Mouse (Mus musculus) gastrocnemius, postnatal 25 days (tissue): ENCODE results near the gene Zfp276. TPM values are rescaled to one million over a fixed set of nuclear protein-coding genes. Genes with fewer than 3 reads are reported as not detected.
"Not testable (repeated sequence)": the region's sequence is repeated elsewhere in the genome, so short reads cannot be mapped to it uniquely, and the experiment has no call there.

ENCODE experiments used
- DNase-seq: peaks from one replicate; pipeline ENCODE4 v3.0.0; 2022
- long read RNA-seq, 2 experiments: library from polyadenylated mRNA; stranded (forward); transcript quantifications; one replicate each; pipeline ENCODE4 v2.0.0; 2021
- total RNA-seq, 2 experiments: library from RNA; stranded (reverse); gene quantifications; 1 replicate in 1 of 2; 2 replicates in 1 of 2; pipeline ENCODE4 v1.2.3; 2021

Zfp276 gene
- total RNA-seq, result 1 to 10 TPM; 5.2 to 6.5 TPM
- long read RNA-seq, experiment 1, result 0 reads
- long read RNA-seq, experiment 2, partial matches to known transcripts, result 1 of 1 reads
- long read RNA-seq, experiment 2, other reads (novel, unspliced or antisense), result 0 of 1 reads

DNA sequence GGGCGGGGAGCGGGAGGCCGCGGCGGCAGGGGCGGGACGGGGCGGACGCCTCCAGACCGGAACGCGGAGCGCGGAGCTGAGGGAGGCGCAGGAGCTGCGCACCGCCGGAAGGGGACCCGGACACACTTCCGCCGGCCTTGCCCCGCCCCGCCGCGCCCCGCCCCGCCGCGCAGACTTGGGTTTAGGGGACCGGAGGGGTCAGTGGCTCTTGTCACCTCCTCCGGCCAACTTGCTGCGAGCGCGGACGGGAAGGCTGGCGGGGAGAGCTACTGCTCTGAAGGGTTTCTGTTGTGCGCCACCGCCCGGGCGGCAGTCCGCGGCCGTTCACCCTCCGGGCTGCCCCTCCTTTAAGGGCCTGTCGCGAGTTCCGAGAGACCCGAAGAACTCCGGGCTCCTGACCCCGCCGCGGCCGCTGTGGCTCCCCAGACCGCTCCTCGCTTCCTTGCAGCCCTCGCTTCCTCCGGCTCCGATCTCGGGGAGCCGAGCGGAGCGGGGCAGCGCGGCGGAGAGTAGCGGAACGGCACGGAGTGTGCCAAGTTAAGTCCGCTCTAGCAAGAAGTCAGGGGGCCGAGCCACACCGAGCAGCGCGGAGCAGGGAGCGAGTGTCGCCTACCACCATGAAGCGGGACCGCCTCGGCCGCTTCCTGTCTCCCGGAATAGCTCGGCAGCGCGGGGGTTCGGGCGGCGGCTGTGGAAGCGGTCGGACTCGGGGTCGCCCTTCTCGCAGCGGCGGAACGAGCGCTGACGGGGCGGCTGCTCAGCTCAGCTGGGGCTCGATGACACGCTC is at the start of gene Zfp276, which contains the start of gene Vps9d1:
Gene Zfp276 (plus strand): TSS at position 97 of the 787 bp plus-strand sequence.
Gene Vps9d1 (minus strand): TSS at position 250 of the 787 bp plus-strand sequence.
- DNase-seq, result peak; percentile 86

DNA sequence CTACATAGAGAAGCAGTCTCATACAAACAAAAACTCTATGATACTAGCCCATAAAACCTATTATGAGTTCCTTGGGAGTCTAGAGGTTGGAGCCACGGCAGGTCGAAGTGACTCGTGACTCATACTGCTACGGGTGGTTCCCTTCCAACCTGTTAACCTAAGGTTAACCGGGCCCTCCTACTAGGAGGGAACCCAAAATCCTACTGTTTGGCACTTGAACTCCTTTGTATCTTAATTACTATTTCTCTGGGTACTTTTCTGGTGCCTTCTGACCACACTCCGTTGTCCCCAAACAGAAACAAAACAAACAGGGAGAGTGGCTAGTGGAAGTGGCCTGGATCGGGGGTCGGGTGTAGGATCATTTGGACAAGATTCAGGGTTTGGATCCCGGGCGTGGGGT is 42.1 kb upstream of the Zfp276 start:
- DNase-seq, result no peak

DNA sequence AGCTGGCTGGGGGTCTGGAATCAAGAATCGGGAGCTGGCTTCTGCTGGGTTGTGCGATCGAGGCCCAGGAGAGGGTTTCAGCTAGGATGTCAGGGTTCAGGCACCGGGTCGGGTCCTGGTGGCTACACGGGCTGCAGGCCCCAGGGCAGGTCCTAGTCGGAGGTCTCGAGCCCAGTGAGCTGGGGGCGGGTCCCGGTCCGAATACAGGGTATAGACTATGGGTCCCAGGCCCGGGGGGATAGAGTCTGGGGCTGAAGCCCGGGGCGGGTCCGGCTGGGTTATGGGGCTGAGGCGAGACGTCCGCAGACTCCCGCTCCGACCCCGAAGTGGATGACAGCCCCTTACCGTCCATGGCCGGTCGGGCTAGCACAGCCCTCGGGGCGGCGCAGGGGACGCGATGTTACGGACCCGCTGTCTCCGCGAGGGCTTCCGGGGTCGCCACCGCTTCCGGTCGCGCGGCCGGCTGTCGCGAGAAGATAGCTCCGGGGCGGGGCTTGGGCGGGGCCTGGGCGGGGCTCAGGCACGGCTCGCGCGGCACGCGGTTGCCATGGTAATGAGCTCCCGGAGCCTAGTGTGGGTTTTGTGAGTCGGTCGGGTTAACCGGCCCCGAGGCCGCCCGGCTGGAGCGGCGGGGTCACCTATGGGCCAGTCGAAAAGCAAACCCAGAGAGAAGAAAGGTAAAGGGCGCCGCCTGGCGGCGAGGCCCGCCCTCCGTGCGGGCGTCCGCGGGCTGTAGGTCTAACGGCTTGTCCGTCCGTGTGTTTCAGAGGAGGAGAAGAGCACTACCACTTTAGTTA is 41.5 kb upstream of the Zfp276 start, which contains the start of the genes Chmp1a and Spata33:
Gene Chmp1a (minus strand): TSS at position 443 of the 797 bp plus-strand sequence.
Gene Spata33 (plus strand): TSS at position 512 of the 797 bp plus-strand sequence.
- DNase-seq, result peak; percentile 90

DNA sequence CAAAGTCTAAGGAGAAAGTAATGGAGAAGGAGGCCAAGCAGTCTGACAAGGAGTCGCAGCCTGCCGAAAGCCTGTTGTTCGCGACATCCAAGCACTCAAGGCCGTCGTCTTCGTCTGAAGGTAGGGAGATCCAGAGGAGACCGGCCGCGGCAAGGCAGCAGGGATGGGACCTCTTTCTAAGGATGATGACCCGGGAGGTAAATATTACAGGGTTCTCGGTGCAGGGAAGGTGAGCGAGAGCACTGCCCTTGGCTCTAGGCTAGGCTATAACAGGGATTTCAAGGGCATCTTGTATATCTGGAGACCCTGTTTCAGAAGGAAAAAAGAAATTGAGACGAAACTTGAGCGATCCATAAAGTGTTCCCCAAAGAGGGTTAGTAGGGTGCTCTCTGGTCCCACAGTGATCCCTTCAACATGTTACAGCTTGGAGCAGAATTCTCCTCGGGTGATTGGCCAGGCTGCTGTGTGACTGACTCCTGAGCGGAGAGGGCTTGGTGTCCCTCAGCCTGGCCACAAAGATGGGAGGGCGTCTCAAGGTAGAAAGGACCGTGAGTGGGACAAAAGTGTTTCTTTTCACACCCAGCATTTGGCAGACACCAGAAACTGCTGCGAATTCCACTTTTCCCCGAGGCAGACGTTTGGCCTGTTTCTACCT is 40.8 kb upstream of the Zfp276 start:
- DNase-seq, result no peak

DNA sequence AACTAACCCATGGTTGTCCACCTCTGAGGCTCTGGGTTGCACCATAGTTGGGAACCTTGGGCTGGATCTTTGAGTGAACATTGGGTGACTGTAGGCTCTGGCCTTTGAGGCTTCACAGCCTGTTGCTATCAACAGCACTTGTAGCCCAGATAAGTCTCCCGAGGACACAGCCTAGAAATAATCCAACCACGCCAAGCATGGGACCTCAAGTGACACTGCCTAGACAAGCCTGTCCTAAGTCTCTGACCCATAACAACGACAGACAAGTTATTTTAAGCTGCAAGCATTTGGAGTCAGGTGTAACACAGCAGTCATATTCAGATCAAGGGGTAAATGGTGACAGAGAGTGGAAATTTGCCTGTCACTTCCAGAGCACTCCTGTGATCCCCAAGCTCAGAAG is 38.6 kb upstream of the Zfp276 start:
- DNase-seq, result no peak

DNA sequence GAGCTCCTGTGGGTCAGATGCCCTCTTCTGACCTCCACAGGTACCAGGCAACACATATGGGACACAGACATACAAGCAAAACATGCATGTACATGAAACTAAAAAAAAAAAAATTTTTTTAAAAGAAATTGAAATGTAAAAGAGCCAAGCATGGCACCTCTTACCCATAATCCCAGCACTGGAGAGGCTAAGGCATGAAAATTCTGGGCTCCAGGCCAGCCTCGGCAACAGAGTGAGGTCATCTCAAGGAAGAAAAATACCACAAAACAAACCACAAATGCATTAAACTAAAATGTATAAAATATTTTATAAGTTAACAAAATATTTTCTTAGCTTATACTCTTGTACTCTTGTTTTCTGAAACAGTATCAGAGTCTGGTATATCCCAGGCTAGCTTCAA is 33.1 kb upstream of the Zfp276 start:
- no peak for DNase-seq

DNA sequence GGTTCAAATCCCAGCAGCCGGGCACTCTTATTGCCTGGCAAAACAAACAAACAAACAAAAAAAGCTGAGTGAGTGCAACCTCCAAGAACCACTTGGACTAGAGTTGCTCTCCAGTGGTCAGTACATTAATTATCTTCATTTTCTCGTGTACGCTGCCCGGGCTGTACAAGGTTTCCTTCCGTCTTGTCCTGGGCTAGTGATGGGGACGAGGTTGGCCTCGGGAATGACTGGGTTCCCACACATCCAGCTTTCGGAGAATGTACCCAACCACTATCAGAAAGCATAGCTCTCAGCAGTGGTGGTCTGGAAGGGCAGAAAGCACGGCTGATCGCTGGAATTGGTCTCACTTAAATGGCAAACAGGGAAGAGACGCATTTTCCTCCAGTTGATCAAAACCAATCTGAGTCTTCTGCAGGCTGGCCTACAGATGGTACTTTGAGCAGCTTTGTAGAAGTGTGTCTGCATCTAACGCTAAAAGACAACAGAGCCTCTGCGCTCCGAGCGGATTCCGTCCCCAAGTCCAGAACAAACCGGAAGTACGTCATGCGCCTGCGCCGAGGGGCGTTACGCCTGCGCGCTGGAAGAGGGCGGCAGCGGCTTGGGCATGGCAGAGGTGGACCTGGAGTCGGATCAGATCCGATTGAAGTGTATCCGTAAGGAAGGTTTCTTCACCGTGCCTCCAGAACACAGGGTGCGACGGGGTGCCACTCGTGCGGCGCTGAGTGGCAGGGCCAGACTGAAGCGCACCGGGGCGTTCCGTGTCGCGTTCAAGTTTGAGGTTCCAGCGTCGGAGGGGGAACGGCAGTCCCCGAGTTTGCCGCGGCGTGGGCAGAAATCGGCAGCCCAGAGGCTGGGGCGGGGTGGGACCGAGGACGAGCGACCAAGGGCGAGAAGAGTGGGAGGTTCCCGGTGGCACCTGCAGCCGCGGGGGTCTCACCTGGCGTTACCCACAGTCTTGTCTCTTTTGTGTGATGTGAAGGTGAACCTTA is 29.4 kb upstream of the Zfp276 start, which contains the start of gene Cdk10:
Gene Cdk10 (plus strand): TSS at position 565 of the 989 bp plus-strand sequence.
- DNase-seq, result peak; percentile 84

DNA sequence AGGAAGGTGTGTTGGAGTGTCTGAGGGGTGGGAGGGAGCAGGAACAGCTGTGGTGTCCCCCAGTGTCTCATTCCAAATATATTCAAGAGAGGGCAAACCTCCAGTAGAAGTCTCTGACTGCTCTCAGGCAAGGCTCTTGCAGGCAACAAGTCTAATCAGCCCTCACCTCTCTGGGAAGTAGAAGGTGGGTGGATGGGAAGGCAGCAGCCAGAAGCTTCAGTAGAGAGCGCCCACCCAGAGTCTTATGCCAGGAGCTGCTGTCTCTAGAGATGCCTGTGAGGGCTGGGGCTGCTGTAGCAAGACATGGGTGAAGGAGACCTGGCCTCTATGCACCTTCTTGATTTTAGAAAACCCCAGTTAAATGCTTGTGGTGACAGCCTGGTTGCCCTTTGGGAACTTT is 25.6 kb upstream of the Zfp276 start:
- no peak for DNase-seq

DNA sequence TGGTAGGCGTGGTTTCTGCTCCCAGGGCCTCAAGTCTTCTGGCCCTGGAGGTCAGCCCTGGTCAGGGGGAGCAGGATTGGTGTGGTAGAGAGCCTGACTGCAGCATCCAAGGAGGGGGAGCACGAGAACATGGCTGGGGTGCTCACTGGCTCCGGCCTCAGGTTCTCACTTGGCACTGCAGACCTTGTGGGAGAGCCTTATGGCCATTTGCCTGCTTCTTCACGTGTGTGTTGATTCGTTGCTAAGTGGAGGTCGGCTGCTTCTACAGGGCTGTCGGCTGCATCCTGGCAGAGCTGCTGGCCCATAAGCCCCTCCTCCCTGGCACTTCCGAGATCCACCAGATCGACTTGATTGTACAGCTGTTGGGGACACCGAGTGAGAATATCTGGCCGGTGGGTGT is 23.7 kb upstream of the Zfp276 start:
- DNase-seq, result not testable (repeated sequence)

DNA sequence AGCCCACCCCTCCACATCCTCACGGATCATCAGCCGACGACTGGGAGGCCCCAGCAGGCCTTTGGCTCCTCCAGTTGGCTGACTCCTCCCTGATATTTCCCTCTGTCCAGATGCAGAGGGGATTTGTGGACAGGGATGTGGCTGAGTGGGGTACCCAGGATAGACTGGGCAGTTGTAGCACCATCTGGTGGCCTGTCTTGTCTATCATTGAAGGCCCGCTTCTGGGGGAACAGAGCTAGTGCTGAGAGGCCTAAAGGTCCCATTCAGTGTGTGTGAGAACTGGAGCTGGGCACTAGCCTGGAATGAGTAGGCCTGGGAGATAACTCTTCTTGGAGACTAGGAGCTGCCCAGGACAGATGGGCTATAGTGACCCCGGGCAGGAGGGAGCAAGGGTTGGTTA is 22.3 kb upstream of the Zfp276 start:
- no peak for DNase-seq

DNA sequence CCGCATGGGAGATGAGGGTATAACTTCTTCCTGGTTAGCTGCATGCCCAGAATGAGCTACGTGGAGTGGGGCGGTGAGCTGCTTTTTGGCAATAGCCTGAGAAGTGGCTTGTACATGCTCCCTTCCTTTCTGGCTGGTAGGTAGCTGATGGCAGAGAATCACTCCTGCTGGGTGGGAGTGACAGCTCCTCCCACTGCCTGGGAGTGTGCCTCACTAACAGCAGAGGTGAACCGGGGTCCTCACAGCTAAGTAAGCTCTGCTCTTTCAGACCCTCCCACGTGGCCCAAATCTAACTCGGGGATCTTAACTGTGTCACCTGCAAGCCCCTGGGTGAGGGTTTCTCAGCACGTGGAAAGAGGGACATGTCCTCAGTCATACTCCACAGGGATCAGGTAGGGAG is 21.4 kb upstream of the Zfp276 start:
- no peak for DNase-seq

DNA sequence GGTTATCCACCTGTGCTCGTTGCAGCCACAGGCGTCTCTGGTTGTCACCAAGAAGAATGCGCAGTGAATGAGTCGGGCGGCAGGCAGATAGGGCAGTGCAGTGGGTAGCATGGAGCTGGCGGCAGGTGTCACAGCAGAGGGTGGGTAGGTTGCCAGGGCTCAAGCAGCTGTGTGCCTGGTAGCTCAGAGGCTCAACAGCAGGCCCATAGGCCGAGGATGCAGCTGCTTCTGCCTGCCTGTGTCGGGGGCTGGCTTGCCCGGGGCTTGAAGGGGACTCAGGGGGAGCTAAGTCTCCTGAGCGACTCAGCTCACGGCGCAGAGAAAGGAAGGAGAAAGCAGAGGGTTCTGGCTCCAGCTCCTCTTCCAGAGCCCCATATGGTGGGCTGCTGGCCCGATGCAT is 20.7 kb upstream of the Zfp276 start:
- no peak for DNase-seq

DNA sequence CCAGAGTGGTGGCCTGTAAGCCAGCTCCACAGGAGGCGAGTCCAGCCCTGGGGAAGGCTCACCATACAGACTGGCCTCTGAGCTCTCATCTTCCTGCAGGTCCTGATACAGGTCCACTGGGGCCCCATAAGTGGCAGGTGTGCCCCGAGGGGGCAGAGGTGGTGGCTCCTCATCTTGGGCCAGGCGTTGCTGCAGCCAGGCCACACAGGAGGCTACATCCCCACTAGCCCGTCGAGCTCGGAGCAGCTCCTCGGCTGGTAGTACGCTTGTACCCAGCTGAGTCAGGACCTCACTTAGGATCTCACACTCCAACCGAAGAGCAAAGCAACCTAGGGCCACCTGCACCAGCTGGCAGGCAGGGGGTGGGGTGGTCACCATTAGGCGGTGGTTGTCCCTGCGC is 20.2 kb upstream of the Zfp276 start:
- DNase-seq, result no peak

DNA sequence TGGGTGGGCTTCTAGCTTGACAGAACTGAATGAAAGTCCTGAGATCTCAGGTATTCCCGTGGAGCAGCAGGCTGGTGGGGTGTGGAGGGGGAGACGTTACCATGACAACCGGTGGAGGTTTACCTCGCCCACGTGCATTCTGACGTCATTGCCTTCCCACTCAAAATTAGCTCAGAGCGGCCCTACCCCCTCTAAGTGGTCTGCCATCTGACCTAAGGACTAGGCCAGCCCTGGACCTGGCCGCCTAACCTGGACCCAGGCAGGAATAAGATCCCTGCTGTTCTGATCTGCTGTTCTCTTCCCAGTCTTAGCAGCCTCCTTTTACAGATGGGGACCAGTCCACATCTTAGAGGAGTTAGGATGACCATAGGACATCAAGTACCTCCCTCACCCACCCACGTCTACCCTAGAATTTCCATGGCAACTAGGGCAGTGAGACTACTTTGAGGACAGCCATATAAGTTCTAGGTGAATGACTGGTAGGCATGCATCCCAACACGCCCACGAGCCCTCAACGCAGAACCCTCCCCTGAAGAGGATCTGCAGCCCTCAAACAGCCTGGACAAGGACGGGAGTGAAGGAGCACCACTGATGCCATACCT is 19.0 kb upstream of the Zfp276 start:
- DNase-seq, result no peak

DNA sequence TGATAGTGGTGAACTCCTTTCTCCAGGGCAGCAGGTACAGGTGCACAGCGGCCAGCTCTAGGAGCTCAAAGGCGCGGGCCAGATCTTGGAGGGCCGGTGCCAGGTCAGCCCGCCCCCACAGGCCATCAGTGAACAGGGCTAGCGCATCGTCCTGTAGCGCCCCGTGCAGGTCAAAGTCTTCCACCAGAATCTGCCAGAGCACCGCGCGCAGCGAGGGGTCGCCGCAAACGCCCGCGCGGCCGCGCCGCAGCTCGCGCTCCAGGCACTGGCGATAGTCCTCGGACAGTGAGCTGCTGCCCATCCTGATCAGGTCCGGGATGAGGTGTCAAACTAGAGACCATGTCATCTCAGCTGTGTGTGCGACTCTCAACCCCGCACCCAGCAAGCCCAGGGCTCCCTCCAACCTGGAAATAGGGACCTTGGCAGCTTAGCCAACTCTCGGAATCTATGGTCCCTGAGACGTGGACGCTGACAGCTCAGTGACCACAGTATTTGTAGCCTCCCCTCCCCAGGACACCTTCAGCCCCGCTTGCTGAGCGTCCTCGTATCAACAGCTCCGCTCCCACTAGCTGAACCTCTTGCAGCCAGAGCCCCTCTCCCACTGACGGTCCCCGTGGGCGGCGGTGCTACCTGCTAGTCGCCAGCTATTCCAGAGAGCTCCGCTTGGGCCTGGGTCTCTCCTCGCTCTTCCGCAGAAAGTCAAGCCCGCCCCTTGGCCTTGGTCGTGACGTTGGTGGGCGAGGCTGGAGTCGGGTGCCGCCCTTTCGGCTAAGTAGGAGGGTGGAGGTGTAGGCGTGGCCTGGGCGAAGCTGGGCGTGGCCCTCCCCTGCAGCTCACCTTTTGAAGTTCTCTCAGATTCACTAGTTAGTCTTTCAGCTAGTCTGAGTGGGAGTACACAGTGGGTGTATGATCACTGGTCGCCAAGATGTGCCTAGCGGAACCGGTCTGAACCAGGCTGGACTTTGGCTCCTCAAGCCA is 18.2 kb upstream of the Zfp276 start, which contains the start of gene Spata2l:
Gene Spata2l (minus strand): TSS at position 714 of the 978 bp plus-strand sequence.
- DNase-seq, result peak; percentile 82

DNA sequence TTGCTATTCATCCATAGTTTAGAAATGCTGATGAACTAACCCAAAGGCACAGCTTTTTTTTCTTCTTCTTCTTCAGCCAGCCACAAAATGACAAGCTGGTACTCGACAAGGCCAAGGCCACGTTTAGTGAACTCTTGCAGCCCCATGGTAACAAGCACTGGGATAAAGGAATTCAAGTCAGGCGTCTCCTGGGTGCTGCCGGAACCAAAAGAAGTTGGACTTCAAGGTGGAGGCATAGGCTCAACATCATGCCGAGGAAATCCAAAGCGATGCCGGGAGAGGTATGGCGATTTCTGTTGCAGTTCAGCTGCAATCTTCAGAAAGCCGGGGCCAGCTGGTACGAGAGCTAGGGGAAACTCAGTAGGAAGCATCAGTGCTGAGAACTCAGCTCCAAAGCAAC is 14.6 kb upstream of the Zfp276 start:
- no peak for DNase-seq

DNA sequence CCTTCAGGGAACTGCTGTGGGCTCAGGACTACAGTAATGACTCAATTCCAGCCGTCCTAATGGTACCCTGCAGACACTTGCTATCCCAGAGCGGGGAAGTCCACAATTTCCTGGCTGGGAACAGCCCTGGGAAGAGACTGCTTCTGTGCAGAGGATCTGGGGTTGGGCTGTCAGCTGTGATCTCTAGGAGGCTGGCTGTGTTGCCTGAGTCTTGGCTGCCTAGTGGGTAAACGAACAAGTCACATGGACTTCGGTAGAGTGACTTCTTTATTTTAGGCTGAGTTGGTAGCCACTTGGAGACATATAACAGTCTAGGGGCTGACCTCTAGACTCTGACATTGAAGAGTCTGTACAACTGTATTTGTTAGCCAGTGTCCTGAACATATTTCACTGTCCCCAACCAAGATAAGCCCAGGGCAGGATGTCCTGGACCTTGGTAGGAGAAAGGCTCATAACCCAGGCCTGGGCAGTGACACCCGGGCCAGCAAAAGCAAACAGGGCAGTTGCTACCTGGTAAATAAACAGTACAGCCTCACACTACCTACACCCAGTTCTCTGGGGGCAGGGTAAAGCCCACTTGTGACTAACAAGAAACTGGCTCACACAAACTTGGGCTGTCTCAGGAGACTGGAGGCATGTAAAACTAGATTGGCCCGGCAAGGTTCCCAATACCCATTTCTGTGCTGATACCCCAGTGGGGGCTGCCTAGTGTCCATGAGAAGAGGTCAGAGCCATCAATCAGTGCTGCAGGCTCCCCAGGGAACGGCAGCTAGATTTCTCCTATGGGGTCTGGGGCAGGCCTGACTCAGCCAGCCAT is 11.7 kb upstream of the Zfp276 start:
- DNase-seq, result no peak

DNA sequence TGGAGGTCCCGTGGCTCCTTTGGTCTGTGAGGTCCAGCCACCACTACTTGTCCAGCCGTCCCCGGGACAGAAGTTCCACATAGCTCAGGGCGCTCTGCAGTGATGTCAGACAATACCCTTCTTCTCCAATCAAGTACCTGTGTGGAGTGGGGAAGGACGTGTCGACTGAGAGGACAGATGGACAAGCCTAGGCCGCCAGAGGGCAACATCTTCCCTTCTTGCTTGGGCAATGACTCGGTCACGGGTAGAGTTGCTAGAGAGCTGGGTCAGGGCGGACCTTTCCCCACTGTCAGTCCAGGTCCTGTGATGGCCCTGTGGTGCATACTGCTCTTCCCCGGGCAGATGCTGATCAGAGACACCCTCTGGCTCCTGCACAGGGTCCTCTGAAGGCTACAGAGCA is 10.9 kb upstream of the Zfp276 start:
- DNase-seq, result no peak
